Mouse (Mus musculus): Measurements from ENCODE around the gene Ttc28.

Gene Ttc28

DNA sequence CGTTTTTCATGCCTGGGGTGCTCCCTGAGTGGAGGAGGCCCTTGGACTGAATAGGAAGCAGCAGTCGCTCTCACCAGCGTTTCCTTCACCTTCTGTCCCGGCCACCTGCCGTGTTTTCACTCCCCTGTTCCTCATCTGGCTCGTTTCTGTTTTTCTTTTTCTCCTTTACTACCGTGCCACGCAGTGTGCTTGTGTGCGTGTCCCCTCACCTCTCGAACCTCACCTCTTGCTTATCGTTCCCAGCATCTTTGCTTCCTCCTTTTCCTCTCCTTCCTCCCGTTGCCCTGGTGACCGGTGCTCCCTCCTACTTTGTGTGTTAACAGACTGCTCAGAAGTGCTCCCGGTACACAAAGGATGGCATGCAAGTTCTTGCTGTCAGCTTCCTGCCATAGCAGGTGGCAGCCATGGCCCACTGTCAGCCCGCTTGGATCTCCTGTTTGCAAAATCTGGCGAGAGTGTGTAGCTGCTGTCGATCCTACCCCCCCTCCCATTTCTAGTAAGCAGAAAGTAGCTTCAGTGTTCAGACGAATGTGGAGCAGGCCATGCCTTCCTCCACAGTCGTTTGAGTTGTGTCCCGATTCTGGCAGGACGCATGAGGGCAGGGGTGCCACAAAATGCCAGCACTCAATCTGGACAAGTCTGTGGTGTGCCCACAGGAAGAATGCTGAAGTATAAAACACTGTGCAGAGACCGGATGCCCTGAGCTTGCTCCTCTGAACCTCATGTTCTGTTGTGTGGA is 179.0 kb downstream of the Ttc28 start:
- in situ Hi-C loops (cut with MboI; ENCODE audit: low pct_unique_long_range_greater_than_20kb in 1 of 2, low sequenced_read_pairs in 2 of 2, unreplicated experiment in 1 of 2) = no loop called here

GRCm38 (mm10) chr5:111059140-111059921 is 179.7 kb downstream of the Ttc28 start:
- in situ Hi-C loops (cut with MboI; ENCODE audit: low pct_unique_long_range_greater_than_20kb in 1 of 2, low sequenced_read_pairs in 2 of 2, unreplicated experiment in 1 of 2) = no loop called here

DNA sequence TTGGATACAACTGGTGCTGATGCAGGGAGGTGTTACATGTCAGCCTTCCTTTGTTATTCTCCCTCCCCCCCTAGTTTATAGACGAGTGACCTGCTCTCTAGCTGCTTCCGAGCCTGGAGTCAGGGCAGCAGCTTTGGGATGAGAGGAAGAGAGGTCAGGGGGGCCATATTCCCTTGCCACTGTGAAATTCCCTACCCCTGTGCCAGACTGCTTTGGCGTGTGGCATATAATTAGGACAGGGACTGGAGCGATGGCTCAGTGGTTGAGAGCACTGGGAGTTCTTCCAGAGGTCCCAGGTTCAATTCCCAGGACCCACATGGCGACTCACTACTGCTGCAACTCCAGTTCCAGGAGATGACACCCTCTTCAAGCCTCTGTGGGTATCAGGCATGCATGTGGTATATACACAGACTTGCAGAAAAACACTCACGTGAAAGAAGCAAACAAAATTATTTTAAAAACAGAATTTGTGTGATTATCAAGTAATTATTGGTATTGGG is 180.7 kb downstream of the Ttc28 start:
- in situ Hi-C loops (cut with MboI; ENCODE audit: low pct_unique_long_range_greater_than_20kb in 1 of 2, low sequenced_read_pairs in 2 of 2, unreplicated experiment in 1 of 2) = no loop called here

- in situ Hi-C loops (cut with MboI; ENCODE audit: low pct_unique_long_range_greater_than_20kb in 1 of 2, low sequenced_read_pairs in 2 of 2, unreplicated experiment in 1 of 2) = no loop called here
Observed at GRCm38 (mm10) chr5:111063155-111063554, 183.6 kb downstream of the Ttc28 start.

DNA sequence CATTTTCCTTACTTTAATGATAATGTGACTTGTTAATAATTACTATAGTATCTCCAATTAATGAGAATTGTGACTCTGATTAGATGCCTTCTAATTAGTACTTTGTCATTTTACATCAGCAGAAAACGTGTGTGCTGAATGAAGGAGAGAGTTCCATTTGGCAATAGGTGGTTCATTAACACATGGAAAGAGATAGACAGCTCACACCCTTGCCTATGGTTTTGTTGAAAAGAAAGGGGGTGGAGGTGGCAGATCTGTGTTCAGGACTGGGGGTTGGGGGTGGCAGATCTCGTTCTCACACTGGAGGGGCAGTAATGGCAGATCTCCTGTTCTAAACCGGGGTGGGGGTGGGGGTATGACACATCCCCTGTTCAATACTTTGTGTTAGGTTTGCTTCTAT is 184.4 kb downstream of the Ttc28 start:
- in situ Hi-C loops (cut with MboI; ENCODE audit: low pct_unique_long_range_greater_than_20kb in 1 of 2, low sequenced_read_pairs in 2 of 2, unreplicated experiment in 1 of 2) = no loop called here

GRCm38 (mm10) chr5:111065770-111066169 is 186.2 kb downstream of the Ttc28 start:
- in situ Hi-C loops (cut with MboI; ENCODE audit: low pct_unique_long_range_greater_than_20kb in 1 of 2, low sequenced_read_pairs in 2 of 2, unreplicated experiment in 1 of 2) = no loop called here

- in situ Hi-C loops (cut with MboI; ENCODE audit: low pct_unique_long_range_greater_than_20kb in 1 of 2, low sequenced_read_pairs in 2 of 2, unreplicated experiment in 1 of 2) = no loop called here
Observed at GRCm38 (mm10) chr5:111069503-111069902, 189.9 kb downstream of the Ttc28 start.

- in situ Hi-C loops (cut with MboI; ENCODE audit: low pct_unique_long_range_greater_than_20kb in 1 of 2, low sequenced_read_pairs in 2 of 2, unreplicated experiment in 1 of 2) = no loop called here
Observed at GRCm38 (mm10) chr5:111069931-111070330, 190.3 kb downstream of the Ttc28 start.

DNA sequence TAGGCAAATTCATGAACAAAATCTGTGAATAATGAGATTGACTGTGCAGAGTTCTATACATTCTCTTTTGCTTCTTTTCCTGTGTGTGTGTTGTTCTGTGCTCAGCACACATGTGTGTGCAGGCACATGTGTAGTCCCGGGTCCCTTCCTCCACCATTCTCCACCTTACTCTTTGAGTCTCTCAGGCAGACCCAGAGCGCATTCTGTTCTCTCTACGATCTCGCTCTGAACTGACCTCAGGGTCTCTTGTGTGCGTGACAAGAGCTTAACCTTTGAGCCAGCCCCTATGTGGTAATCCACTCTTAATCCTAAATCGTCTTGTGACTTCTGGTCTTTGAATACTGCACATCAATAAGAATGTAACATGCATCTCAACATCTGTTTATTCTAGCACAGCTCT is 190.8 kb downstream of the Ttc28 start:
- in situ Hi-C loops (cut with MboI; ENCODE audit: low pct_unique_long_range_greater_than_20kb in 1 of 2, low sequenced_read_pairs in 2 of 2, unreplicated experiment in 1 of 2) = no loop called here

- in situ Hi-C loops (cut with MboI; ENCODE audit: low pct_unique_long_range_greater_than_20kb in 1 of 2, low sequenced_read_pairs in 2 of 2, unreplicated experiment in 1 of 2) = no loop called here
Observed at GRCm38 (mm10) chr5:111073316-111073736, 193.7 kb downstream of the Ttc28 start.

DNA sequence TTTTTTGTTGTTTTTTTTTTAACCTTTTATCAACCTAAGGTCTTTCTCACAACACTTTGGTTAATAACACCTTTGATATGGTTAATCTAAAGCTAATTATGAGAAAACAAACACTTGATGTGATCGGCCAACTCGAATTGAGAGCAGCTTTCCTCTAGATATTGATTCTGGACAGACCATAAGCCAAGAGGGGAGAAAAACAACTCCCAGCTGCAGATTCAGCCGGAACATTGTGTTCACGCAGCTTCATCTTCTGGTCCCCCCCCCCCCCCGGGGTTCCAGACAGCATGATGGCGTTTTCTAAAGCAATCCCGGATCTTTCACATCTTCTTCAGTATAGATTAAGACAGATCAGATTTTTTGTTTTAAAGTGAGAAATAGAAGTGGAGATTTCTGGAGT is 194.4 kb downstream of the Ttc28 start:
- in situ Hi-C loops (cut with MboI; ENCODE audit: low pct_unique_long_range_greater_than_20kb in 1 of 2, low sequenced_read_pairs in 2 of 2, unreplicated experiment in 1 of 2) = no loop called here

GRCm38 (mm10) chr5:111075841-111076240 is 196.2 kb downstream of the Ttc28 start:
- in situ Hi-C loops (cut with MboI; ENCODE audit: low pct_unique_long_range_greater_than_20kb in 1 of 2, low sequenced_read_pairs in 2 of 2, unreplicated experiment in 1 of 2) = no loop called here

DNA sequence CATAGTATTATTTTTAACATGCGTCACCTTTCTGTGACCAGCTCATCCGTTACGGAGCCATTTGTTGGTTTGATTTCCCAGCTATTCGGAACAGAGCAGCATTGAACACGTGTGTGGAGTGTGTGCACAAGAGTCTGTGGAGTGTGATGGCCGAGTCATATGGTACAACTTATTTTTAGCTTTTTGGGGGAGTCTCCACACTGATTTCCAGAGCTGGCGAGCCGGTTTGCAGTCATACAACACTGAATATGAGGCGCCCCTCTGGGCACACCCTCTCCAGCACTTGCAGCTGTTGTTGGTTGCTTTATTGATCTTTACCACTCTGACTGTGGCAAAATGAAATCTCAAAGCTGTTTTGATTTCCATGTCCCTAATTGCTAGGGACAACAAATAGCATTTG is 197.7 kb downstream of the Ttc28 start:
- in situ Hi-C loops (cut with MboI; ENCODE audit: low pct_unique_long_range_greater_than_20kb in 1 of 2, low sequenced_read_pairs in 2 of 2, unreplicated experiment in 1 of 2) = no loop called here

- in situ Hi-C loops (cut with MboI; ENCODE audit: low pct_unique_long_range_greater_than_20kb in 1 of 2, low sequenced_read_pairs in 2 of 2, unreplicated experiment in 1 of 2) = no loop called here
Observed at GRCm38 (mm10) chr5:111080601-111081000, 201.0 kb downstream of the Ttc28 start.

GRCm38 (mm10) chr5:111085849-111086248 is 206.2 kb downstream of the Ttc28 start:
- in situ Hi-C loops (cut with MboI; ENCODE audit: low pct_unique_long_range_greater_than_20kb in 1 of 2, low sequenced_read_pairs in 2 of 2, unreplicated experiment in 1 of 2) = no loop called here

DNA sequence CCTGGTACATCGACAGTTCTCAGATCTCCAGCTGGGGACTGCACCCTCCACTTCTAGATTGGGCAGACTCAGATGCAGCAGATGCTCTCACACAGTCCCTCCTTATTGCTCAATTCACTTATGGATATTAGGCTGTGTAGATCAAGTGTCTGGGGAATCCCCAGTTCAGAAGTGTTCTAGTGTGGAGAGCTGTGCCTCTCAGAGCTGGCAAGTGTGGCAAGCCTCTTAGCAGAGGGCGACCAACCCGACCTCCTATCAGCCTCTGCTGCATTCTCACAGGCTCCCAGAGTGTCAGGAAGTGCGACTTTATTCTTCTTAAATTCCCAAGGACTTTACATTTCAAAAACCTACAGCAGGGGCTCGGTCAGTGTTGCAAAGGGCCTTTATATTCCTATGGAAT is 217.1 kb downstream of the Ttc28 start:
- in situ Hi-C loops (cut with MboI; ENCODE audit: low pct_unique_long_range_greater_than_20kb in 1 of 2, low sequenced_read_pairs in 2 of 2, unreplicated experiment in 1 of 2) = no loop called here

- in situ Hi-C loops (cut with MboI; ENCODE audit: low pct_unique_long_range_greater_than_20kb in 1 of 2, low sequenced_read_pairs in 2 of 2, unreplicated experiment in 1 of 2) = no loop called here
Observed at GRCm38 (mm10) chr5:111097233-111098160, 217.9 kb downstream of the Ttc28 start.

GRCm38 (mm10) chr5:111098516-111099274 is 219.1 kb downstream of the Ttc28 start:
- in situ Hi-C loops (cut with MboI; ENCODE audit: low pct_unique_long_range_greater_than_20kb in 1 of 2, low sequenced_read_pairs in 2 of 2, unreplicated experiment in 1 of 2) = no loop called here
